Mouse (Mus musculus) erythroblast, adult 5-6 weeks (primary cell): Measurements from ENCODE around the gene Gm4756. TPM values are rescaled to one million over a fixed set of nuclear protein-coding genes. Genes with fewer than 3 reads are reported as not detected.

ENCODE experiments used
- ATAC-seq: replicated peaks from 2 replicates; pipeline ENCODE4 v1.8.0; 2016; ENCODE audit warnings: moderate number of reproducible peaks, mild to moderate bottlenecking, moderate TSS enrichment, inconsistent platforms; ENCODE audit not compliant: poor library complexity, low FRiP score, severe bottlenecking
- total RNA-seq, 2 experiments: library from RNA; stranded (forward) in 1 of 2; stranded (reverse) in 1 of 2; fragments of 150-400 nt in 1 of 2; fragments of 200-764, 138-1000 nt in 1 of 2; gene quantifications; 2 replicates each; pipeline versions ENCODE4 v1.2.3 to v1.2.4; 2015 to 2017; ENCODE audit warnings: low replicate concordance in 2 of 2

Gm4756 gene
- total RNA-seq, 2 experiments from 2014 or later = not detected

GRCm38 (mm10) chr12:72533986-72534385, 115.5 kb downstream of the Gm4756 start:
- ATAC-seq = no peak

- ATAC-seq = no peak
Observed at GRCm38 (mm10) chr12:72532303-72532702, 117.2 kb downstream of the Gm4756 start.

Other genes starting within 250 kb of the Gm4756 start
- gene Rtn1, start 240.6 kb downstream of the Gm4756 start, total RNA-seq (2015; ENCODE audit: low replicate concordance) = 0.63 TPM in 1 of 2 replicates, not detected in the other
- not detected in 2 replicates for gene Rtn1, start 240.6 kb downstream of the Gm4756 start, total RNA-seq (2017; ENCODE audit: low replicate concordance)
- not detected in 2 replicates for gene Lrrc9, start 207.8 kb downstream of the Gm4756 start, total RNA-seq (2015; ENCODE audit: low replicate concordance)
- gene Lrrc9, start 207.8 kb downstream of the Gm4756 start, total RNA-seq (2017; ENCODE audit: low replicate concordance) = not detected in 2 replicates
- gene Pcnx4, start 113.3 kb downstream of the Gm4756 start, total RNA-seq (2015; ENCODE audit: low replicate concordance) = 0.63 and 0.77 TPM in 2 replicates
- 0.14 TPM in 1 of 2 replicates, not detected in the other for gene Pcnx4, start 113.3 kb downstream of the Gm4756 start, total RNA-seq (2017; ENCODE audit: low replicate concordance)
- gene Dhrs7, start 15.2 kb upstream of the Gm4756 start, total RNA-seq (2015; ENCODE audit: low replicate concordance) = 35.1 and 46.1 TPM in 2 replicates
- 34.8 and 45.1 TPM in 2 replicates for gene Dhrs7, start 15.2 kb upstream of the Gm4756 start, total RNA-seq (2017; ENCODE audit: low replicate concordance)
- gene Ppm1a, start 107.8 kb upstream of the Gm4756 start, total RNA-seq (2015; ENCODE audit: low replicate concordance) = 35.9 and 38.6 TPM in 2 replicates
- gene Ppm1a, start 107.8 kb upstream of the Gm4756 start, total RNA-seq (2017; ENCODE audit: low replicate concordance) = 87.3 and 107 TPM in 2 replicates